Comparison of ENCODE assay signal across 28 mouse cellular contexts in genomic region chr9:60672568-60672967, GRCm38 (mm10). TPM values are rescaled to one million over a fixed set of nuclear protein-coding genes. Genes with fewer than 3 reads are reported as not detected.
DNase-seq lines count a peak whose midpoint lies in the region; ATAC-seq and TF ChIP-seq lines count a peak whose summit lies in the region.
"Had no signal": no experiment of that assay in that cellular context is flagged by ENCODE, and none has a peak within 500 bp of the region (broad histone marks: within the 10 kb centered on the region; RNA-seq: fewer than 3 reads in every experiment).

No protein-coding gene starts in this region.

- 90% methylated on average over 6 of the region's 6 CpGs for WGBS in heart, embryonic 10.5 days
- 80% methylated on average over 6 of the region's 6 CpGs for WGBS in forebrain, postnatal 0 days

- no peak overlapping the region for H3K4me3 ChIP-seq in heart, embryonic 10.5 days
- peak overlapping the region; percentile 34 for H3K4me3 ChIP-seq in megakaryocyte, embryonic 14.5 days (replicated peaks)
- H3K4me3 ChIP-seq in forebrain, postnatal 0 days (ENCODE audit: low read depth, low read length), result no peak overlapping the region
- H3K4me3 ChIP-seq: embryonic facial prominence, embryonic 13.5 days; embryonic facial prominence, embryonic 15.5 days; erythroblast, embryonic 14.5 days; forebrain, embryonic 10.5 days; forebrain, embryonic 12.5 days had no signal

- H3K27me3 ChIP-seq in heart, embryonic 10.5 days (ENCODE audit: insufficient read depth, poor library complexity, severe bottlenecking), result no peaks in the 10 kb centered on the region
- H3K27me3 ChIP-seq in megakaryocyte, embryonic 14.5 days (replicated peaks), result no peaks in the 10 kb centered on the region
- H3K27me3 ChIP-seq in forebrain, postnatal 0 days (ENCODE audit: insufficient read depth, low read length), result no peaks in the 10 kb centered on the region
- H3K27me3 ChIP-seq: embryonic facial prominence, embryonic 13.5 days; embryonic facial prominence, embryonic 15.5 days; forebrain, embryonic 12.5 days; Patski had no signal

- peaks cover 6% of the 10 kb centered on the region; the same call in 1 of the 2 replicates for H3K36me3 ChIP-seq in heart, embryonic 10.5 days
- no peaks in the 10 kb centered on the region for H3K36me3 ChIP-seq in megakaryocyte, embryonic 14.5 days (replicated peaks; ENCODE audit: low read length)
- H3K36me3 ChIP-seq in forebrain, postnatal 0 days (ENCODE audit: insufficient read depth), result peaks cover 64% of the 10 kb centered on the region

- H3K4me1 ChIP-seq in heart, embryonic 10.5 days, result no peaks in the 10 kb centered on the region
- no peaks in the 10 kb centered on the region for H3K4me1 ChIP-seq in megakaryocyte, embryonic 14.5 days
- H3K4me1 ChIP-seq in forebrain, postnatal 0 days (ENCODE audit: insufficient read depth), result no peaks in the 10 kb centered on the region
- H3K4me1 ChIP-seq: embryonic facial prominence, embryonic 13.5 days; embryonic facial prominence, embryonic 15.5 days; forebrain, embryonic 10.5 days; forebrain, embryonic 12.5 days had no signal

- no peaks in the 10 kb centered on the region for H3K9me3 ChIP-seq in heart, embryonic 10.5 days
- H3K9me3 ChIP-seq in megakaryocyte, embryonic 14.5 days, result no peaks in the 10 kb centered on the region
- H3K9me3 ChIP-seq in forebrain, postnatal 0 days (ENCODE audit: low read length), result no peaks in the 10 kb centered on the region
- H3K9me3 ChIP-seq: embryonic facial prominence, embryonic 13.5 days; embryonic facial prominence, embryonic 15.5 days; forebrain, embryonic 10.5 days; forebrain, embryonic 12.5 days had no signal

- no peak overlapping the region for H3K9ac ChIP-seq in forebrain, postnatal 0 days
- H3K9ac ChIP-seq: embryonic facial prominence, embryonic 13.5 days; embryonic facial prominence, embryonic 15.5 days; forebrain, embryonic 12.5 days had no signal

- TF ChIP-seq CTCF in forebrain, postnatal 0 days (IDR thresholded peaks at IDR 0.05; ENCODE audit: low read depth), result no peak

- H3K27ac ChIP-seq in heart, embryonic 10.5 days, result no peak overlapping the region
- no peak overlapping the region for H3K27ac ChIP-seq in forebrain, postnatal 0 days (ENCODE audit: low read depth, low read length)
- H3K27ac ChIP-seq: embryonic facial prominence, embryonic 13.5 days; embryonic facial prominence, embryonic 15.5 days; forebrain, embryonic 10.5 days; forebrain, embryonic 12.5 days had no signal

- peak; percentile 78 for DNase-seq in heart, adult 11 months
- no peak for DNase-seq in heart, embryonic 10.5 days (ENCODE audit: low spot score)
- peak; percentile 84 for DNase-seq in brain, adult 2 months (ENCODE audit: low read depth, low spot score)
- DNase-seq in forebrain, postnatal 0 days, result no peak
- no peak for DNase-seq in kidney, adult 9 months
- DNase-seq: adrenal gland, adult 8-10 months; adrenal gland, postnatal 14 days; adrenal gland, postnatal 36 days; cerebellum, adult 11 months; cerebellum, adult 18-20 months; cerebellum, adult 8-10 months; cerebellum, adult 9-11 months; cerebellum, postnatal 14 days; cerebellum, postnatal 36 days; embryo, embryonic 11 days had no signal

- H3K4me2 ChIP-seq in forebrain, postnatal 0 days (ENCODE audit: low read depth), result no peak overlapping the region
- H3K4me2 ChIP-seq: embryonic facial prominence, embryonic 13.5 days; embryonic facial prominence, embryonic 15.5 days; forebrain, embryonic 12.5 days had no signal

- ATAC-seq in megakaryocyte, adult 5-6 weeks (ENCODE audit: poor library complexity, severe bottlenecking), result no peak
- no peak for ATAC-seq in forebrain, postnatal 0 days
- ATAC-seq: activated CD4-positive, CD25-positive, alpha-beta regulatory T cell, adult 4 months; forebrain, embryonic 14.5 days; forebrain, embryonic 16.5 days; Patski had no signal

RNA-seq across cellular contexts. Expression of gene Lrrc49, which starts 15.4 kb away (rescaled TPM):
- 9.0 and 12.4 TPM in 2 replicates for polyA plus RNA-seq in heart, embryonic 10.5 days (2016; fragmentation: Nextera tagmentation; extraction: Ambion mirVana)
- polyA plus RNA-seq in megakaryocyte, embryonic 14.5 days (2012; ENCODE audit: insufficient read depth, low replicate concordance), result 0.54 and 2.3 TPM in 2 replicates
- 2.8 and 3.0 TPM in 2 replicates for total RNA-seq in megakaryocyte, adult 5-6 weeks (2015)
- total RNA-seq in megakaryocyte, adult 5-6 weeks (2017), result 3.6 and 5.1 TPM in 2 replicates
- 85.5 and 85.6 TPM in 2 replicates for total RNA-seq in forebrain, postnatal 0 days (2014; rRNA removed)
- 64.3 and 69.6 TPM in 2 replicates for polyA plus RNA-seq in forebrain, postnatal 0 days (2015; fragmentation: Nextera tagmentation; extraction: Ambion mirVana)

RNA-seq across cellular contexts. Expression of gene Larp6, which starts 40.2 kb away (rescaled TPM):
- 0.44 and 0.68 TPM in 2 replicates for polyA plus RNA-seq in heart, embryonic 10.5 days (2016; fragmentation: Nextera tagmentation; extraction: Ambion mirVana)
- not detected in 2 replicates for polyA plus RNA-seq in megakaryocyte, embryonic 14.5 days (2012; ENCODE audit: insufficient read depth, low replicate concordance)
- not detected in 2 replicates for total RNA-seq in megakaryocyte, adult 5-6 weeks (2015)
- 0.33 TPM in 1 of 2 replicates, not detected in the other for total RNA-seq in megakaryocyte, adult 5-6 weeks (2017)
- total RNA-seq in forebrain, postnatal 0 days (2014; rRNA removed), result 31.2 and 34.4 TPM in 2 replicates
- polyA plus RNA-seq in forebrain, postnatal 0 days (2015; fragmentation: Nextera tagmentation; extraction: Ambion mirVana), result 22.0 and 23.8 TPM in 2 replicates
- total RNA-seq: common myeloid progenitor, adult 5-6 weeks; MEL had no signal
- polyA plus RNA-seq: activated CD4-positive, CD25-positive, alpha-beta regulatory T cell, adult 4 months; erythroblast, embryonic 14.5 days; Patski had no signal

Comparison
In these comparisons a context has a peak if more than half of its experiments do, and no peak if none do; other contexts are left out.
1. DNase-seq: peak in heart, adult 11 months (single experiment) and brain, adult 2 months (single experiment); none in heart, embryonic 10.5 days (single experiment), forebrain, postnatal 0 days (single experiment) and kidney, adult 9 months (single experiment).
2. RNA of gene Larp6, which starts 40.2 kb away (polyA plus RNA-seq): 22.0 to 23.8 TPM in forebrain, postnatal 0 days; 0.44 to 0.68 TPM in heart, embryonic 10.5 days and not detected in megakaryocyte, embryonic 14.5 days; every median in the first group is over 10 times any median in the second.